Mouse (Mus musculus): ENCODE results near the gene Serac1. TPM values are rescaled to one million over a fixed set of nuclear protein-coding genes. Genes with fewer than 3 reads are reported as not detected.
"Not testable (repeated sequence)": the region's sequence is repeated elsewhere in the genome, so short reads cannot be mapped to it uniquely, and the experiment has no call there.

Serac1 gene
- polyA plus RNA-seq, 1 experiment from 2014 or later = 5.3 TPM

DNA sequence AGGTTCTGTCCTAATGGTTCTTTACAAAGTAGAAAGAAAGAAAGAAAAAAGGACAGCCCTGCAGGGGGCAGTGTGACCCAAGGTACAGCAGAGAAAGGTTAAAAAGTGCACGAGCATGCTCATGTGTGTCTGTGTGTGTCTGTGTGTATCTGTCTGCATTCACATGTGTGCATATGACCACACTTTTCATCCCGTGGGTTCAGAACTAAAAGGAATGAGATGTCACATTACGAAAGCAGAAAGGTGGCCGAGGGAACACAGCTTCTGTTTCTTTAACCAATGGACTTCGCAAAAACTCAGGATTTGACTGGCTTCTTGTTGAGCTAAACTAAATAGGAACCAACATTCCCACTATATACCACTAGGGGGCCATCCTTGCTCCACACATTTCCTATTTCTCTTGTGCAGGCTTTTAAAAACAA is 24.6 kb downstream of the Serac1 start:
- Histone ChIP-seq H3K9ac (replicated peaks; ENCODE audit: low read depth, low read length) (no peak overlapping the region), H3K4me1 (ENCODE audit: control insufficient read depth, insufficient read depth, low read length) (no peaks in the 10 kb centered on the region), H3K4me2 (replicated peaks; ENCODE audit: low read depth, low read length) (no peak overlapping the region), H3K36me3 (ENCODE audit: control insufficient read depth, insufficient read depth, low read length) (no peaks in the 10 kb centered on the region), H3K27me3 (ENCODE audit: control insufficient read depth, insufficient read depth, low read length) (no peaks in the 10 kb centered on the region), H3K9me3 (ENCODE audit: control insufficient read depth, low read depth, low read length) (no peaks in the 10 kb centered on the region), H3K4me3 (ENCODE audit: low read depth, low read length) (no peak overlapping the region), H3K27ac (ENCODE audit: low read length) (no peak overlapping the region)
- ATAC-seq (ENCODE audit: insufficient number of reproducible peaks, insufficient read depth, low FRiP score, low read depth) = no peak
- WGBS = 23% methylated on average over 5 of the region's 5 CpGs

DNA sequence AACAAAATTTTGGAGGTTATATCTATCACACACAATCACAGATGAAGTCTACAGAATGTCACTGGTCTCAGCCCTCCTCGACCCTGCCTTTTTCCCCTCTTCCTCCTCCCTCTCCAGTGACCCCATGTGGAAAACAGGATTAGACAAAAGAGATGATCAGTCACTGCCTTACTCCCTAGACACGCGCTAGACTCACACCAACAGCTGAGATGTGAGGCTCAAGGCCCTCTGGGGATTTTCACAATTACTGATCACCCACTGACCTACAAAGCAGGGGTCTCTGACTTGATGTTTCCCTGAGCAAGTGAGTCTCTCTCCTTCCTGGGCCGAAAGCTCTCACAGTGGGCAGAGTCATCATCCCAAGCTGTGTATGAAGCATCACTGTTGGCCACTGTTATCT is 26.7 kb downstream of the Serac1 start:
- Histone ChIP-seq H3K36me3 (ENCODE audit: control insufficient read depth, insufficient read depth, low read length) (peaks cover 5% of the 10 kb centered on the region), H3K9ac (replicated peaks; ENCODE audit: low read depth, low read length) (no peak overlapping the region), H3K4me2 (replicated peaks; ENCODE audit: low read depth, low read length) (no peak overlapping the region), H3K9me3 (ENCODE audit: control insufficient read depth, low read depth, low read length) (no peaks in the 10 kb centered on the region), H3K4me3 (ENCODE audit: low read depth, low read length) (no peak overlapping the region), H3K27me3 (ENCODE audit: control insufficient read depth, insufficient read depth, low read length) (no peaks in the 10 kb centered on the region), H3K27ac (ENCODE audit: low read length) (no peak overlapping the region), H3K4me1 (ENCODE audit: control insufficient read depth, insufficient read depth, low read length) (no peaks in the 10 kb centered on the region)
- WGBS = 74% methylated on average over 4 of the region's 4 CpGs
- ATAC-seq (ENCODE audit: insufficient number of reproducible peaks, insufficient read depth, low FRiP score, low read depth) = no peak

GRCm38 (mm10) chr17:6037507-6037906 is 42.0 kb downstream of the Serac1 start:
- no peak for ATAC-seq (ENCODE audit: insufficient number of reproducible peaks, insufficient read depth, low FRiP score, low read depth)
- Histone ChIP-seq H3K27ac (ENCODE audit: low read length) (no peak overlapping the region), H3K36me3 (ENCODE audit: control insufficient read depth, insufficient read depth, low read length) (peaks cover 11% of the 10 kb centered on the region; the same call in 1 of the 2 replicates), H3K9me3 (ENCODE audit: control insufficient read depth, low read depth, low read length) (no peaks in the 10 kb centered on the region), H3K4me1 (ENCODE audit: control insufficient read depth, insufficient read depth, low read length) (no peaks in the 10 kb centered on the region), H3K9ac (replicated peaks; ENCODE audit: low read depth, low read length) (no peak overlapping the region), H3K27me3 (ENCODE audit: control insufficient read depth, insufficient read depth, low read length) (no peaks in the 10 kb centered on the region), H3K4me3 (ENCODE audit: low read depth, low read length) (no peak overlapping the region), H3K4me2 (replicated peaks; ENCODE audit: low read depth, low read length) (no peak overlapping the region)
- 91% methylated on average over 10 of the region's 10 CpGs for WGBS

GRCm38 (mm10) chr17:6036872-6037271 is 42.7 kb downstream of the Serac1 start:
- Histone ChIP-seq H3K27me3 (ENCODE audit: control insufficient read depth, insufficient read depth, low read length) (no peaks in the 10 kb centered on the region), H3K4me3 (ENCODE audit: low read depth, low read length) (no peak overlapping the region), H3K9ac (replicated peaks; ENCODE audit: low read depth, low read length) (no peak overlapping the region), H3K36me3 (ENCODE audit: control insufficient read depth, insufficient read depth, low read length) (peaks cover 8% of the 10 kb centered on the region; the same call in 1 of the 2 replicates), H3K9me3 (ENCODE audit: control insufficient read depth, low read depth, low read length) (no peaks in the 10 kb centered on the region), H3K4me1 (ENCODE audit: control insufficient read depth, insufficient read depth, low read length) (no peaks in the 10 kb centered on the region), H3K27ac (ENCODE audit: low read length) (no peak overlapping the region), H3K4me2 (replicated peaks; ENCODE audit: low read depth, low read length) (no peak overlapping the region)
- ATAC-seq (ENCODE audit: insufficient number of reproducible peaks, insufficient read depth, low FRiP score, low read depth) = no peak
- 89% methylated on average over 11 of the region's 11 CpGs for WGBS

- ATAC-seq (ENCODE audit: insufficient number of reproducible peaks, insufficient read depth, low FRiP score, low read depth) = peak; percentile 46
- H3K4me2 ChIP-seq (replicated peaks; ENCODE audit: low read depth, low read length) = no peak overlapping the region
- H3K36me3 ChIP-seq (ENCODE audit: control insufficient read depth, insufficient read depth, low read length) = peaks cover 8% of the 10 kb centered on the region; the same call in 1 of the 2 replicates
- H3K9me3 ChIP-seq (ENCODE audit: control insufficient read depth, low read depth, low read length) = no peaks in the 10 kb centered on the region
- no peak overlapping the region for H3K27ac ChIP-seq (ENCODE audit: low read length)
- no peak overlapping the region for H3K9ac ChIP-seq (replicated peaks; ENCODE audit: low read depth, low read length)
- 81% methylated on average over 8 of the region's 8 CpGs for WGBS
- no peaks in the 10 kb centered on the region for H3K4me1 ChIP-seq (ENCODE audit: control insufficient read depth, insufficient read depth, low read length)
- H3K27me3 ChIP-seq (ENCODE audit: control insufficient read depth, insufficient read depth, low read length) = no peaks in the 10 kb centered on the region
- no peak overlapping the region for H3K4me3 ChIP-seq (ENCODE audit: low read depth, low read length)
These were observed 43.1 kb downstream of the Serac1 start for GRCm38 (mm10) chr17:6036458-6036857.

GRCm38 (mm10) chr17:6035661-6036060 is 43.9 kb downstream of the Serac1 start:
- Histone ChIP-seq H3K4me2 (replicated peaks; ENCODE audit: low read depth, low read length) (no peak overlapping the region), H3K27me3 (ENCODE audit: control insufficient read depth, insufficient read depth, low read length) (no peaks in the 10 kb centered on the region), H3K4me3 (ENCODE audit: low read depth, low read length) (no peak overlapping the region), H3K4me1 (ENCODE audit: control insufficient read depth, insufficient read depth, low read length) (no peaks in the 10 kb centered on the region), H3K9me3 (ENCODE audit: control insufficient read depth, low read depth, low read length) (no peaks in the 10 kb centered on the region), H3K27ac (ENCODE audit: low read length) (no peak overlapping the region), H3K9ac (replicated peaks; ENCODE audit: low read depth, low read length) (no peak overlapping the region), H3K36me3 (ENCODE audit: control insufficient read depth, insufficient read depth, low read length) (peaks cover 8% of the 10 kb centered on the region; the same call in 1 of the 2 replicates)
- no peak for ATAC-seq (ENCODE audit: insufficient number of reproducible peaks, insufficient read depth, low FRiP score, low read depth)
- WGBS = 62% methylated on average over 8 of the region's 8 CpGs

DNA sequence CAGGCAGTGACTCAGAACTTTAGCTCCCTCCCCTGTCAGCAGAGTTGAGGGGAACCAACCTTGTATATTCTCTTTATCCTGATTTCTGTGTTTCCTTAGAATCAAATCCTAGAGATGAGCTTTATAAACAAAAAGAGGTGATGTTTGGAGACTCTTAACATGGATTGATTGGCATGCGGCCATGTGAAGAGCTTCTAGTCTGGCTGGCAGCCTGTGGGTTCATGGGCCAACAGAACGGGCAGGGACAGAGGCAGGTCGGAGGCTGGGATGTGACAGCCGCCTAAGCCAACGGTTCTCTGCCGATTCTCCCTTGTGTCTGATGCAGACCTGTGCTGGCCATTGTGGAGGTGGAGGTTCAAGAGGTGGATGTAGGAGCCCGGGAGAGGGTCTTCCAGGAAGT is 53.7 kb downstream of the Serac1 start:
- H3K9me3 ChIP-seq (ENCODE audit: control insufficient read depth, low read depth, low read length) = no peaks in the 10 kb centered on the region
- no peak for ATAC-seq (ENCODE audit: insufficient number of reproducible peaks, insufficient read depth, low FRiP score, low read depth)
- H3K4me2 ChIP-seq (replicated peaks; ENCODE audit: low read depth, low read length) = no peak overlapping the region
- H3K36me3 ChIP-seq (ENCODE audit: control insufficient read depth, insufficient read depth, low read length) = peaks cover 36% of the 10 kb centered on the region
- H3K9ac ChIP-seq (replicated peaks; ENCODE audit: low read depth, low read length) = no peak overlapping the region
- no peak overlapping the region for H3K27ac ChIP-seq (ENCODE audit: low read length)
- no peaks in the 10 kb centered on the region for H3K4me1 ChIP-seq (ENCODE audit: control insufficient read depth, insufficient read depth, low read length)
- no peaks in the 10 kb centered on the region for H3K27me3 ChIP-seq (ENCODE audit: control insufficient read depth, insufficient read depth, low read length)
- WGBS = 75% methylated on average over 7 of the region's 7 CpGs
- H3K4me3 ChIP-seq (ENCODE audit: low read depth, low read length) = no peak overlapping the region

DNA sequence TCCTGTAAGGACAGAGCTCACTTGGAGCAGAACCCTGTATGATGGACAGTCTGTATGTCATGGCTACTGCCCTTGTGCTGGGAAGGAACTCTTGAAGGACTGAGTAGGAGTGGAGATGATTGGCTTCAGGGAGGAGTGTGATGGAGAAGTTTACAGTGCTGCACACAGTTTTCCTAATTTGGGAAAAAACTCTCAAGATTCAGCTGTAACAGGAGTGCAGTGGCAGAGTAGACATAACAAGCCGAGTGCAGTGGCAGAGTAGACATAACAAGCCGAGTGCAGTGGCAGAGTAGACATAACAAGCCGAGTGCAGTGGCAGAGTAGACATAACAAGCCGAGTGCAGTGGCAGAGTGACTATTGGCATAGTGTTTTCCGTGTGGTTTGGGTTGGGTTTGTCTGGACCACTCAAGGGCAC is 58.2 kb downstream of the Serac1 start:
- 0 out of 2 replicates have a peak, but pooled peaks have one; percentile 20 for ATAC-seq (ENCODE audit: insufficient number of reproducible peaks, insufficient read depth, low FRiP score, low read depth)
- H3K9ac ChIP-seq (replicated peaks; ENCODE audit: low read depth, low read length); H3K27me3 ChIP-seq (ENCODE audit: control insufficient read depth, insufficient read depth, low read length); H3K4me2 ChIP-seq (replicated peaks; ENCODE audit: low read depth, low read length); H3K9me3 ChIP-seq (ENCODE audit: control insufficient read depth, low read depth, low read length); H3K27ac ChIP-seq (ENCODE audit: low read length); H3K4me3 ChIP-seq (ENCODE audit: low read depth, low read length); H3K4me1 ChIP-seq (ENCODE audit: control insufficient read depth, insufficient read depth, low read length): not testable (repeated sequence)
- 56% methylated on average over 5 of the region's 5 CpGs for WGBS
- H3K36me3 ChIP-seq (ENCODE audit: control insufficient read depth, insufficient read depth, low read length) = peaks cover 16% of the 10 kb centered on the region

GRCm38 (mm10) chr17:6020636-6021035 is 58.9 kb downstream of the Serac1 start:
- Histone ChIP-seq H3K9ac (replicated peaks; ENCODE audit: low read depth, low read length) (no peak overlapping the region), H3K27me3 (ENCODE audit: control insufficient read depth, insufficient read depth, low read length) (no peaks in the 10 kb centered on the region), H3K27ac (ENCODE audit: low read length) (no peak overlapping the region; the same call in 1 of the 2 replicates), H3K4me1 (ENCODE audit: control insufficient read depth, insufficient read depth, low read length) (no peaks in the 10 kb centered on the region), H3K4me2 (replicated peaks; ENCODE audit: low read depth, low read length) (no peak overlapping the region), H3K36me3 (ENCODE audit: control insufficient read depth, insufficient read depth, low read length) (peaks cover 16% of the 10 kb centered on the region), H3K4me3 (ENCODE audit: low read depth, low read length) (no peak overlapping the region), H3K9me3 (ENCODE audit: control insufficient read depth, low read depth, low read length) (no peaks in the 10 kb centered on the region)
- WGBS = 66% methylated on average over 7 of the region's 7 CpGs
- no peak for ATAC-seq (ENCODE audit: insufficient number of reproducible peaks, insufficient read depth, low FRiP score, low read depth)
